34 mouse cellular contexts compared by ENCODE assay signal in genomic region chr19:31913946-31914345, GRCm38 (mm10). TPM values are rescaled to one million over a fixed set of nuclear protein-coding genes. Genes with fewer than 3 reads are reported as not detected.
"Had no signal": no experiment of that assay in that cellular context is flagged by ENCODE, and none has a peak within 500 bp of the region (broad histone marks: within the 10 kb centered on the region; RNA-seq: fewer than 3 reads in every experiment).

No protein-coding gene starts in this region.

- H3K4me2 ChIP-seq: heart, embryonic 11.5 days; heart, embryonic 13.5 days; heart, embryonic 15.5 days; hindbrain, embryonic 13.5 days; hindbrain, embryonic 15.5 days; intestine, embryonic 15.5 days; limb, embryonic 12.5 days; liver, embryonic 11.5 days; liver, embryonic 13.5 days had no signal

- H3K4me1 ChIP-seq: heart, embryonic 13.5 days; hindbrain, embryonic 13.5 days; hindbrain, embryonic 15.5 days; limb, embryonic 10.5 days; limb, embryonic 12.5 days; liver, embryonic 13.5 days had no signal

- DNase-seq: gastrocnemius, postnatal 14 days; gastrocnemius, postnatal 36 days; heart, adult 11 months; heart, adult 2 months; heart, postnatal 14 days; heart, postnatal 36 days; kidney, adult 18-20 months; kidney, adult 8-10 months; kidney, postnatal 10 days; kidney, postnatal 25 days; kidney, postnatal 4 days; liver; liver, embryonic 13.5 days had no signal

- H3K9ac ChIP-seq: heart, embryonic 13.5 days; heart, embryonic 15.5 days; hindbrain, embryonic 13.5 days; hindbrain, embryonic 15.5 days; intestine, embryonic 15.5 days; limb, embryonic 12.5 days; liver, embryonic 13.5 days had no signal

- H3K9me3 ChIP-seq: heart, embryonic 13.5 days; heart, embryonic 15.5 days; hindbrain, embryonic 13.5 days; hindbrain, embryonic 15.5 days; intestine, embryonic 15.5 days; limb, embryonic 10.5 days; limb, embryonic 12.5 days; liver, embryonic 13.5 days had no signal

- H3K36me3 ChIP-seq: heart, embryonic 13.5 days; heart, embryonic 15.5 days; hindbrain, embryonic 13.5 days; hindbrain, embryonic 15.5 days; intestine, embryonic 15.5 days; limb, embryonic 10.5 days; limb, embryonic 12.5 days; liver, embryonic 13.5 days had no signal

- H3K27ac ChIP-seq: heart, adult 2 months; heart, embryonic 13.5 days; heart, embryonic 15.5 days; hindbrain, embryonic 13.5 days; hindbrain, embryonic 15.5 days; hindbrain, postnatal 0 days; intestine, embryonic 15.5 days; layer of hippocampus, adult 2 months; left cerebral cortex, adult 2 months; limb, embryonic 10.5 days; limb, embryonic 12.5 days; liver, embryonic 13.5 days had no signal

- H3K27me3 ChIP-seq: heart, embryonic 13.5 days; heart, embryonic 15.5 days; hindbrain, embryonic 13.5 days; hindbrain, embryonic 15.5 days; intestine, embryonic 15.5 days; limb, embryonic 12.5 days; liver, embryonic 13.5 days had no signal

- H3K4me3 ChIP-seq: heart, adult 2 months; heart, embryonic 13.5 days; heart, embryonic 15.5 days; hindbrain, embryonic 13.5 days; hindbrain, embryonic 15.5 days; intestine, embryonic 15.5 days; layer of hippocampus, adult 2 months; left cerebral cortex, adult 2 months; limb, embryonic 10.5 days; limb, embryonic 12.5 days; liver, embryonic 13.5 days had no signal

RNA-seq across cellular contexts. Expression of gene A1cf, which starts 45.4 kb away (rescaled TPM):
- total RNA-seq: gastrocnemius, adult 8-10 months; gastrocnemius, postnatal 14 days; gastrocnemius, postnatal 36 days; heart, adult 2 months; heart, postnatal 14 days; heart, postnatal 36 days; hindbrain, postnatal 0 days; layer of hippocampus, adult 2 months; layer of hippocampus, postnatal 10 days; layer of hippocampus, postnatal 25 days; left cerebral cortex, adult 2 months; left cerebral cortex, postnatal 14 days; left cerebral cortex, postnatal 36 days had no signal
- polyA plus RNA-seq: heart, adult 2 months; heart, embryonic 15.5 days; heart, postnatal 0 days; hindbrain, embryonic 11.5 days; hindbrain, embryonic 13.5 days; hindbrain, embryonic 15.5 days; hindbrain, postnatal 0 days; inflammation-experienced regulatory T-cells, adult 6 months; limb, embryonic 10.5 days; limb, embryonic 12.5 days; limb, embryonic 14.5 days had no signal
